Mouse (Mus musculus) midbrain, postnatal 0 days (tissue): ENCODE measurements around the gene Cldn10. TPM values are rescaled to one million over a fixed set of nuclear protein-coding genes. Genes with fewer than 3 reads are reported as not detected.

Experiments
- ATAC-seq: fragments of 200-750 bp; cut with Nextera tagmentation; 2 replicates; pipeline ENCODE4 v1.8.0; 2017; ENCODE audit warnings: moderate number of reproducible peaks, mild to moderate bottlenecking, moderate TSS enrichment, moderate library complexity; ENCODE audit not compliant: low FRiP score
- DNase-seq: peaks from one replicate; pipeline ENCODE4 v3.0.0-alpha.2; 2015; ENCODE audit warnings: low spot score
- H3K27ac ChIP-seq: fragments of 300-500 bp; sonication (generic); 2 replicates; pipeline ENCODE4 v1.5.1; 2014; ENCODE audit warnings: low read depth, mild to moderate bottlenecking, low read length, mixed read lengths
- H3K27me3 ChIP-seq: fragments of 300-500 bp; sonication (generic); 2 replicates; pipeline ENCODE4 v1.6.1; 2014; ENCODE audit warnings: low read length, control low read depth, mixed read lengths; ENCODE audit not compliant: insufficient read depth
- H3K36me3 ChIP-seq: fragments of 300-500 bp; sonication (generic); 2 replicates; pipeline ENCODE4 v1.6.1; 2014; ENCODE audit warnings: low read length, control low read depth, mixed read lengths; ENCODE audit not compliant: insufficient read depth
- H3K4me1 ChIP-seq: fragments of 300-500 bp; sonication (generic); 2 replicates; pipeline ENCODE4 v1.6.1; 2014; ENCODE audit warnings: mild to moderate bottlenecking, control low read depth, antibody characterized with exemption, low read length, mixed read lengths; ENCODE audit not compliant: insufficient read depth
- H3K4me2 ChIP-seq: fragments of 300-500 bp; sonication (generic); 2 replicates; pipeline ENCODE4 v1.6.1; 2014; ENCODE audit warnings: low read depth, mild to moderate bottlenecking, low read length, mixed read lengths; ENCODE audit not compliant: poor library complexity, severe bottlenecking
- H3K4me3 ChIP-seq: fragments of 300-500 bp; sonication (generic); 2 replicates; pipeline ENCODE4 v1.5.1; 2014; ENCODE audit warnings: low read depth, mild to moderate bottlenecking, low read length, moderate library complexity
- H3K9ac ChIP-seq: fragments of 300-500 bp; sonication (generic); replicated peaks from 2 replicates; pipeline ENCODE4 v1.6.1; 2014; ENCODE audit warnings: mild to moderate bottlenecking, low read length, moderate library complexity, mixed read lengths; ENCODE audit not compliant: poor library complexity, severe bottlenecking
- H3K9me3 ChIP-seq: fragments of 300-500 bp; sonication (generic); 2 replicates; pipeline ENCODE4 v1.6.1; 2016; ENCODE audit warnings: low read length, control low read depth
- CTCF ChIP-seq: IDR thresholded peaks from 2 replicates; pipeline ENCODE4 v1.5.1; 2016; ENCODE audit warnings: antibody characterized with exemption, mild to moderate bottlenecking
- WGBS: fragments of 180-500 bp; shearing (Covaris S2); extraction: QIAGEN DNeasy Blood & Tissue Kit; methylation state at CpG from one replicate; pipeline ENCODE4 v1.1.7; 2014; 5-methylcytosine and 5-hydroxymethylcytosine counted together
- polyA plus RNA-seq: library from polyadenylated mRNA; unstranded; fragments of >200 nt; fragmentation: Nextera tagmentation; extraction: Ambion mirVana; gene quantifications from 2 replicates; pipeline ENCODE4 v1.2.1, GENCODE M21; 2015
- total RNA-seq: library from RNA; depleted of rRNA; stranded (reverse); fragments of >200 nt; gene quantifications from 2 replicates; pipeline ENCODE4 v1.2.3, GENCODE M21; 2014

Gene Cldn10
- total and polyA plus RNA-seq, 2 experiments from 2014 or later: 11.8 to 24.1 TPM

DNA sequence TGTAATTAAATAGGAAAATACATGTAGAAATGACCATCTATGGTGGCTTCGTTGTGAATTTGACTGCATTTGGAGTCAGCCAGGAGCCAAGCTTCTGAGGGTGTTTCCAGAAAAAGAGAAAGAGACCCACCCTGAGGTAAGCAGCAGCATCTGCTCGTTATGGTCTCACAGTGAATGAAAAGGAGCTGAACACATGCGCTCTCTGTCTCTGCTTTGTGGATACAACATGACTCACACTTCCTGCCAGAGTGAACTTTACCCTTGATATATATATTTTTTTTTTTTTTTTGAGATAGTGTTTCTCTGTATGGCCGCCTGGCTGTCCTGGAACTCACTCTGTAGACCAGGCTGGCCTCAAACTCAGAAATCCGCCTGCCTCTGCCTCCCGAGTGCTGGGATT is 35.6 kb downstream of the Cldn10 start:
- H3K4me3 ChIP-seq: no peak overlapping the region
- DNase-seq (no peak), ATAC-seq (no peak)
- H3K36me3 ChIP-seq: no peaks in the 10 kb centered on the region
- 88% methylated on average over 6 of the region's 6 CpGs for WGBS
- H3K9ac ChIP-seq: no peak overlapping the region
- no peak overlapping the region for H3K27ac ChIP-seq
- no peaks in the 10 kb centered on the region for H3K9me3 ChIP-seq
- no peaks in the 10 kb centered on the region for H3K4me1 ChIP-seq
- H3K4me2 ChIP-seq: no peak overlapping the region
- peaks cover 5% of the 10 kb centered on the region; the same call in 1 of the 2 replicates for H3K27me3 ChIP-seq
- no peak for TF ChIP-seq CTCF

DNA sequence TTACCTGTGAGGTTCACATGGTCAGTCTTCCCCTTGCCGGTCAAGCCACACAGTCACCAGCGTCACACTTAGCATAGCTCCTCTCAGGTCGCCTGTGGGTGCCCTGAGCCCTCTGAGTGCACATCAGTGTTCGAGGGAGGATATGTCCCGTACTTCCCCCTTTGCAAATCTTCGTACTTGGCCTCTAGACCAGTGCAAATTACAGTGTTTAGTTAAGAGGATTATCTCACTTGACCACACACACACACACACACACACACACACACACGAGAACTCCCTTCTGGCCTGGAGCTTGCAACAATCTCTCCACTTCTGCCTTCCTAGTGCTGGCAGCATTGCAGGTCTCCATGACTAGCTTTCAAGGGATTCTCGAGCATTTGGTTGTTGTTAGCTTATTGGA is 38.6 kb downstream of the Cldn10 start:
- DNase-seq: no peak
- no peak for ATAC-seq

DNA sequence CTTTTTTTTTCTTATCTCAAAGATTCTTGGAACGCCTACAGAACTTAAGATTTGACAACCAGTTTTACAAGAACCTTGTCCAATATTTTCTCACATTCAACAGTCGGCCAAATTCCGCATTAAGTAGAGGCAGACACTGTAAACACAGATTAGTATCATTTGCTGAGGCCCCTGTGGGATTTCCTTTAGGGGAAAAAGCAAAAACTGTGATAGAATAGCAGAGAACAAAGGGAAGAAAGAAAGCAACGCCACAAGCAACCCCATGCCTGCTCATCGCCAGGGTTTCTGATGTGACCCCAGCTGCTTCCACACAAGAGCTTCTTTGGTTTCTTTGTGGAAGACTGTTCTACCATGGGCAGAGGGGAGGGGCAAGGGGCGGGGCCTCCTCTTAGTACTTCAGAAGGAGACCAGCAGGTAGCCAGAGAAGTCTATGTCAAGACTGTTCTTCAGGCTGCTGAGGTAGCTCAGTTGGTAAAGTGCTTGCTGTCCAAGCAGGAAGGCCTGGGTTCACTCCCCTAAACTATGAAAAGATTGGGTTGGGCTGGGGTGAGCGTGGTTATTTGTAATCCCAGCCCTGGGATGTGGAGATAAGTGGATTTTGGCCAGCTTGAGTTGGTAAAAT is 39.7 kb downstream of the Cldn10 start:
- H3K27me3 ChIP-seq: no peaks in the 10 kb centered on the region
- no peak overlapping the region for H3K4me3 ChIP-seq
- DNase-seq: no peak
- H3K36me3 ChIP-seq: no peaks in the 10 kb centered on the region
- no peaks in the 10 kb centered on the region for H3K4me1 ChIP-seq
- no peak overlapping the region for H3K9ac ChIP-seq
- no peaks in the 10 kb centered on the region for H3K9me3 ChIP-seq
- ATAC-seq: no peak
- no peak overlapping the region for H3K4me2 ChIP-seq
- 22% methylated on average over 7 of the region's 7 CpGs for WGBS
- no peak overlapping the region for H3K27ac ChIP-seq
- no peak for TF ChIP-seq CTCF

More for the DNA sequence above, 38.6 kb downstream of the Cldn10 start:
- Histone ChIP-seq H3K9me3 (no peaks in the 10 kb centered on the region), H3K36me3 (no peaks in the 10 kb centered on the region), H3K4me1 (no peaks in the 10 kb centered on the region), H3K9ac (no peak overlapping the region), H3K4me3 (no peak overlapping the region), H3K27ac (no peak overlapping the region), H3K4me2 (no peak overlapping the region), H3K27me3 (no peaks in the 10 kb centered on the region)
- 61% methylated on average over 8 of the region's 8 CpGs for WGBS
- TF ChIP-seq CTCF: no peak

DNA sequence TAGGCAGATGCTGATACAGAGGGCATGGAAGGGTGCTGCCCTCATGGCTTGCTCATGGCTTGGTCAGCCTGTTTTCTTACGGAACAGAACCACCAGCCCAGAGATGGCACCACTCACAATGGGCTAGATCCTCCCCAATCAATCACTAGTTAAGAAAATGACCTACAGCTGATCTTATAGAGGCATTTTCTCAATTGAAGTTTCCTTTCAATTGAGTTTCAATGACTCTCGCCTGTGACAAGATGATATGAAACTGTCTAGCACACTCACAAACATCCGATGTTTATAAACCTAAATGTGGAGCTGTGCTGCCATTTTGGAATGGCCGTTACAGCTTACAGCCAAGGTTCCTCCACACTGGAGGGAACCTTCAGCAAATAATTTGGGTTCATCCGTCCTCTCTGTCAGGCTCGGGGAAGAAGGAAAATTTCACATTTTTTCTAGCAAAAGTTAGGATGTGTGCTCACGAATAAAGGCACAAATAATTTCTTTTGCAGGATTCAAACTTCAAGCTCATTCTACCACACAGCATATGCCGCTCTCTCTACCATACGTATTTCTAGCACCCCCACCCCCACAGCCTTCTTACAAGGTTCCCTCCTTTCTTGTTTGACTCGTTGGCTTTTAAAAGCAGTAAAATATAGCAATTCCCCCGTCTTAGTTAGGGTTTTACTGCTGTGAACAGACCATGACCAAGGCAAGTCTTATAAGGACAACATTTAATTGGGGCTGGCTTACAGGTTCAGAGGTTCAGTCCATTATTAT is 41.8 kb downstream of the Cldn10 start:
- ATAC-seq (no peak), DNase-seq (no peak)
- H3K4me1 ChIP-seq: no peaks in the 10 kb centered on the region
- no peaks in the 10 kb centered on the region for H3K36me3 ChIP-seq
- H3K27me3 ChIP-seq: no peaks in the 10 kb centered on the region
- 95% methylated on average over 11 of the region's 11 CpGs for WGBS
- no peak overlapping the region for H3K4me2 ChIP-seq
- no peak overlapping the region for H3K27ac ChIP-seq
- no peak overlapping the region for H3K4me3 ChIP-seq
- H3K9me3 ChIP-seq: no peaks in the 10 kb centered on the region
- no peak overlapping the region for H3K9ac ChIP-seq
- no peak for TF ChIP-seq CTCF

GRCm38 (mm10) chr14:118831597-118831996 is 43.9 kb downstream of the Cldn10 start:
- no peak for TF ChIP-seq CTCF
- 83% methylated on average over 4 of the region's 4 CpGs for WGBS
- Histone ChIP-seq H3K9me3 (no peaks in the 10 kb centered on the region), H3K9ac (no peak overlapping the region), H3K36me3 (no peaks in the 10 kb centered on the region), H3K4me2 (no peak overlapping the region), H3K4me1 (no peaks in the 10 kb centered on the region), H3K27ac (no peak overlapping the region), H3K27me3 (no peaks in the 10 kb centered on the region), H3K4me3 (no peak overlapping the region)
- DNase-seq: no peak
- ATAC-seq: no peak

DNA sequence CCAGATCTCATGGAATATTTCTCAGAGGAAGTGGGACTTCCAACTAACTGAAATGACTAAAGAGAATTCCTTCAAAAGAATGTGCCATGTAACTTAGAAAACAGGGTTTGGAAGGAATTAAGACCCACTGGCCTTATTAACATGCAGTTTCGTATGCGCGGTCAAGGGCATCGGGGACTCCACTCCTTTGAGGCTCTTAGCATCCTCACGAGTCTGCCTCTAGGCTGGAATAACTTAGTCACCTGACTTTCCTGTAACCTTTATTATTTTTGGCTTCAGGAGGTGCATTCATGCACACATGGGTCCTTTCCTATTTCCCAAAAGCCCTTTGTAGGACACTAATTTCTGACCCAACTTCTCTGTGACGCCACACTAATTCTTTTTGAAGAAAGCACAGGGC is 45.5 kb downstream of the Cldn10 start:
- H3K36me3 ChIP-seq: no peaks in the 10 kb centered on the region
- H3K27me3 ChIP-seq: no peaks in the 10 kb centered on the region
- DNase-seq (no peak), ATAC-seq (no peak)
- no peak overlapping the region for H3K4me3 ChIP-seq
- H3K9me3 ChIP-seq: no peaks in the 10 kb centered on the region
- no peak for TF ChIP-seq CTCF
- H3K27ac ChIP-seq: no peak overlapping the region
- 84% methylated on average over 6 of the region's 6 CpGs for WGBS
- H3K9ac ChIP-seq: no peak overlapping the region
- H3K4me2 ChIP-seq: no peak overlapping the region
- H3K4me1 ChIP-seq: no peaks in the 10 kb centered on the region
